ENCODE assay signal across 9 mouse cellular contexts in genomic region chr11:22872307-22872680, GRCm38 (mm10). TPM values are rescaled to one million over a fixed set of nuclear protein-coding genes. Genes with fewer than 3 reads are reported as not detected.
DNase-seq lines count a peak whose midpoint lies in the region; ATAC-seq and TF ChIP-seq lines count a peak whose summit lies in the region.
"Had no signal": no experiment of that assay in that cellular context is flagged by ENCODE, and none has a peak within 500 bp of the region (broad histone marks: within the 10 kb centered on the region; RNA-seq: fewer than 3 reads in every experiment).

No protein-coding gene starts in this region.

- DNase-seq in intestine, embryonic 14.5 days (ENCODE audit: low spot score) = no peak
- peak; percentile 12 for DNase-seq in CD4-positive helper T cell, adult 2 months (ENCODE audit: low read depth, low spot score)
- DNase-seq in CH12.LX (ENCODE audit: extremely low read depth) = no peak
- DNase-seq in liver, embryonic 11.5 days (ENCODE audit: low spot score) = no peak
- no peak for DNase-seq in right cerebral cortex, adult 18-20 months
- DNase-seq: right cerebral cortex, postnatal 25 days had no signal

- H3K79me2 ChIP-seq in CH12.LX (replicated peaks; ENCODE audit: control insufficient read depth, extremely low read depth, insufficient read depth, poor library complexity, severe bottlenecking) = no peaks in the 10 kb centered on the region

- in situ Hi-C loops in CH12.LX (cut with MboI; ENCODE audit: low pct_ligation_motif_present, low pct_unique_long_range_greater_than_20kb, low sequenced_read_pairs) = no loop called here

- peak overlapping the region; percentile 31; the same call in 1 of the 2 replicates for H3K4me2 ChIP-seq in intestine, embryonic 14.5 days (ENCODE audit: low read length)
- H3K4me2 ChIP-seq in intestine, postnatal 0 days (replicated peaks; ENCODE audit: low read depth) = no peak overlapping the region; the same call in 1 of the 2 replicates
- H3K4me2 ChIP-seq in CH12.LX (ENCODE audit: insufficient read depth, low read depth, poor library complexity, severe bottlenecking) = peak overlapping the region; percentile 39
- peak overlapping the region; percentile 64 for H3K4me2 ChIP-seq in liver, embryonic 11.5 days
- no peak overlapping the region for H3K4me2 ChIP-seq in midbrain, embryonic 15.5 days
- H3K4me2 ChIP-seq: neural tube, embryonic 12.5 days had no signal

- TF ChIP-seq POLR2A in CH12.LX (IDR thresholded peaks at IDR 0.05; ENCODE audit: low read depth, low read length) = no peak

- H3K27ac ChIP-seq in intestine, embryonic 14.5 days (ENCODE audit: low read depth) = peak overlapping the region; percentile 58
- H3K27ac ChIP-seq in intestine, postnatal 0 days (ENCODE audit: low read depth, low read length) = no peak overlapping the region; the same call in 1 of the 2 replicates
- H3K27ac ChIP-seq in CH12.LX (ENCODE audit: insufficient read depth, low read depth) = no peak overlapping the region
- peak overlapping the region; percentile 47; the same call in 1 of the 2 replicates for H3K27ac ChIP-seq in liver, embryonic 11.5 days (ENCODE audit: low read depth, low read length)
- H3K27ac ChIP-seq in midbrain, embryonic 15.5 days = no peak overlapping the region
- H3K27ac ChIP-seq: neural tube, embryonic 12.5 days had no signal

- H3K9me3 ChIP-seq in intestine, embryonic 14.5 days (ENCODE audit: control insufficient read depth, low read length) = no peaks in the 10 kb centered on the region
- no peaks in the 10 kb centered on the region for H3K9me3 ChIP-seq in intestine, postnatal 0 days (ENCODE audit: control insufficient read depth)
- no peaks in the 10 kb centered on the region for H3K9me3 ChIP-seq in CH12.LX (replicated peaks; ENCODE audit: low read length)
- no peaks in the 10 kb centered on the region for H3K9me3 ChIP-seq in liver, embryonic 11.5 days (ENCODE audit: control insufficient read depth, low read length)
- H3K9me3 ChIP-seq in midbrain, embryonic 15.5 days = no peaks in the 10 kb centered on the region
- H3K9me3 ChIP-seq: neural tube, embryonic 12.5 days had no signal

- ATAC-seq in intestine, embryonic 14.5 days (replicated peaks; ENCODE audit: low FRiP score, low TSS enrichment, low read depth) = no peak
- no peak for ATAC-seq in intestine, postnatal 0 days
- ATAC-seq in liver, embryonic 11.5 days (replicated peaks; ENCODE audit: low FRiP score) = no peak
- no peak for ATAC-seq in midbrain, embryonic 15.5 days (replicated peaks)

- no peak for TF ChIP-seq CTCF in intestine, postnatal 0 days (IDR thresholded peaks at IDR 0.05; ENCODE audit: low read depth)
- no peak for TF ChIP-seq CTCF in CH12.LX (conservative IDR thresholded peaks at IDR 0.05 in 1 of 2, IDR thresholded peaks at IDR 0.05 in 1 of 2; ENCODE audit: low read depth in 2 of 2, low read length in 2 of 2)

- no peak overlapping the region for H3K4me3 ChIP-seq in intestine, embryonic 14.5 days (ENCODE audit: low read depth, low read length)
- no peak overlapping the region for H3K4me3 ChIP-seq in intestine, postnatal 0 days (ENCODE audit: low read depth, low read length)
- H3K4me3 ChIP-seq in CH12.LX (replicated peaks in 1 of 3; ENCODE audit: low read depth in 2 of 3, low read length in 2 of 3, poor library complexity in 1 of 3) = no peak overlapping the region
- H3K4me3 ChIP-seq in liver, embryonic 11.5 days (ENCODE audit: low read depth, low read length) = peak overlapping the region; percentile 19
- no peak overlapping the region for H3K4me3 ChIP-seq in midbrain, embryonic 15.5 days
- H3K4me3 ChIP-seq: neural tube, embryonic 12.5 days had no signal

- TF ChIP-seq EP300 in CH12.LX (IDR thresholded peaks at IDR 0.05; ENCODE audit: low read length) = no peak

- H3K9ac ChIP-seq in intestine, embryonic 14.5 days (ENCODE audit: low read length) = no peak overlapping the region
- no peak overlapping the region for H3K9ac ChIP-seq in intestine, postnatal 0 days (ENCODE audit: low read depth, low read length)
- H3K9ac ChIP-seq in CH12.LX (ENCODE audit: insufficient read depth, low read depth) = peak overlapping the region; percentile 3
- peak overlapping the region; percentile 36; the same call in 1 of the 2 replicates for H3K9ac ChIP-seq in liver, embryonic 11.5 days (ENCODE audit: low read depth, low read length)
- H3K9ac ChIP-seq in midbrain, embryonic 15.5 days = no peak overlapping the region
- H3K9ac ChIP-seq: neural tube, embryonic 12.5 days had no signal

- H3K36me3 ChIP-seq in intestine, embryonic 14.5 days (ENCODE audit: control insufficient read depth, insufficient read depth, low read length) = no peaks in the 10 kb centered on the region
- H3K36me3 ChIP-seq in intestine, postnatal 0 days (ENCODE audit: control insufficient read depth, insufficient read depth) = no peaks in the 10 kb centered on the region
- peaks cover 0 to 1% of the 10 kb centered on the region in 2 experiments for H3K36me3 ChIP-seq in CH12.LX (replicated peaks in 1 of 2; ENCODE audit: control insufficient read depth in 1 of 2, insufficient read depth in 1 of 2, low read length in 1 of 2)
- H3K36me3 ChIP-seq in liver, embryonic 11.5 days (ENCODE audit: control insufficient read depth, insufficient read depth, low read length) = no peaks in the 10 kb centered on the region
- H3K36me3 ChIP-seq in midbrain, embryonic 15.5 days (replicated peaks) = no peaks in the 10 kb centered on the region
- H3K36me3 ChIP-seq: neural tube, embryonic 12.5 days had no signal

- TF ChIP-seq RAD21 in CH12.LX (IDR thresholded peaks at IDR 0.05; ENCODE audit: low read depth, low read length) = no peak

- H3K27me3 ChIP-seq in intestine, embryonic 14.5 days (replicated peaks; ENCODE audit: control insufficient read depth, insufficient read depth, low read length) = no peaks in the 10 kb centered on the region
- no peaks in the 10 kb centered on the region for H3K27me3 ChIP-seq in intestine, postnatal 0 days (replicated peaks; ENCODE audit: control insufficient read depth, insufficient read depth, low read length)
- H3K27me3 ChIP-seq in CH12.LX (replicated peaks) = no peaks in the 10 kb centered on the region
- H3K27me3 ChIP-seq in liver, embryonic 11.5 days (replicated peaks; ENCODE audit: control insufficient read depth, insufficient read depth, low read length) = no peaks in the 10 kb centered on the region
- H3K27me3 ChIP-seq in midbrain, embryonic 15.5 days (replicated peaks) = no peaks in the 10 kb centered on the region
- H3K27me3 ChIP-seq: neural tube, embryonic 12.5 days had no signal

- dilution Hi-C loops in CH12.LX (cut with MboI; ENCODE audit: extremely low pct_ligation_motif_present, extremely low pct_unique_long_range_greater_than_20kb, low sequenced_read_pairs) = no loop called here

- 52% methylated on average over 4 of the region's 4 CpGs for WGBS in intestine, embryonic 14.5 days
- WGBS in intestine, postnatal 0 days = 48% methylated on average over 4 of the region's 4 CpGs
- 34% methylated on average over 4 of the region's 4 CpGs for WGBS in liver, embryonic 11.5 days
- WGBS in midbrain, embryonic 15.5 days = 62% methylated on average over 4 of the region's 4 CpGs

- peaks cover 10% of the 10 kb centered on the region; the same call in 1 of the 2 replicates for H3K4me1 ChIP-seq in intestine, embryonic 14.5 days (replicated peaks; ENCODE audit: control insufficient read depth, insufficient read depth, low read length)
- no peaks in the 10 kb centered on the region for H3K4me1 ChIP-seq in intestine, postnatal 0 days (replicated peaks; ENCODE audit: control insufficient read depth, insufficient read depth, low read length)
- H3K4me1 ChIP-seq in CH12.LX (ENCODE audit: control insufficient read depth in 1 of 2, insufficient read depth in 2 of 2) = peaks cover 21 to 68% of the 10 kb centered on the region in 2 experiments
- peaks cover 13% of the 10 kb centered on the region for H3K4me1 ChIP-seq in liver, embryonic 11.5 days (replicated peaks; ENCODE audit: control insufficient read depth, insufficient read depth, low read length)
- peaks cover 25% of the 10 kb centered on the region for H3K4me1 ChIP-seq in midbrain, embryonic 15.5 days

TF ChIP-seq in CH12.LX, 34 proteins besides CTCF, POLR2A, EP300 and RAD21:
- TF ChIP-seq MAZ (IDR thresholded peaks at IDR 0.05; ENCODE audit: low read depth, low read length) (no peak), E2F4 (IDR thresholded peaks at IDR 0.05; ENCODE audit: insufficient replicate concordance, low read depth, low read length) (no peak)

RNA-seq across cellular contexts. Expression of gene B3gnt2, which starts 11.5 kb away (rescaled TPM):
- polyA plus RNA-seq in intestine, embryonic 14.5 days (2014; fragmentation: Nextera tagmentation; extraction: Ambion mirVana) = 8.4 and 9.5 TPM in 2 replicates
- polyA plus RNA-seq in intestine, postnatal 0 days (2015; fragmentation: Nextera tagmentation; extraction: Ambion mirVana) = 13.8 and 15.1 TPM in 2 replicates
- total RNA-seq in CH12.LX (2012; rRNA removed) = 74.6 and 77.4 TPM in 2 replicates
- 62.2 and 75.2 TPM in 2 replicates for total RNA-seq in CH12.LX (2014; rRNA removed)
- 96.0 and 111 TPM in 2 replicates for polyA plus RNA-seq in CH12.LX (2012; ENCODE audit: insufficient read length, low read depth)
- polyA plus RNA-seq in liver, embryonic 11.5 days (2014; fragmentation: Nextera tagmentation; extraction: Ambion mirVana) = 3.9 and 6.6 TPM in 2 replicates
- polyA plus RNA-seq in midbrain, embryonic 15.5 days (2015; fragmentation: Nextera tagmentation; extraction: Ambion mirVana) = 2.0 and 3.6 TPM in 2 replicates

Comparison
In these comparisons a context has a peak if more than half of its experiments do, and no peak if none do; other contexts are left out.
1. H3K27ac ChIP-seq: peak in intestine, embryonic 14.5 days (single experiment) and liver, embryonic 11.5 days (single experiment); none in intestine, postnatal 0 days (single experiment), CH12.LX (single experiment) and midbrain, embryonic 15.5 days (single experiment).
2. H3K4me2 ChIP-seq: peak in intestine, embryonic 14.5 days (single experiment), CH12.LX (single experiment) and liver, embryonic 11.5 days (single experiment); none in intestine, postnatal 0 days (single experiment) and midbrain, embryonic 15.5 days (single experiment).
3. H3K9ac ChIP-seq: peak in CH12.LX (single experiment) and liver, embryonic 11.5 days (single experiment); none in intestine, embryonic 14.5 days (single experiment), intestine, postnatal 0 days (single experiment) and midbrain, embryonic 15.5 days (single experiment).